Mouse (Mus musculus): Measurements from ENCODE around the gene Ceacam9.

Ceacam9 gene

DNA sequence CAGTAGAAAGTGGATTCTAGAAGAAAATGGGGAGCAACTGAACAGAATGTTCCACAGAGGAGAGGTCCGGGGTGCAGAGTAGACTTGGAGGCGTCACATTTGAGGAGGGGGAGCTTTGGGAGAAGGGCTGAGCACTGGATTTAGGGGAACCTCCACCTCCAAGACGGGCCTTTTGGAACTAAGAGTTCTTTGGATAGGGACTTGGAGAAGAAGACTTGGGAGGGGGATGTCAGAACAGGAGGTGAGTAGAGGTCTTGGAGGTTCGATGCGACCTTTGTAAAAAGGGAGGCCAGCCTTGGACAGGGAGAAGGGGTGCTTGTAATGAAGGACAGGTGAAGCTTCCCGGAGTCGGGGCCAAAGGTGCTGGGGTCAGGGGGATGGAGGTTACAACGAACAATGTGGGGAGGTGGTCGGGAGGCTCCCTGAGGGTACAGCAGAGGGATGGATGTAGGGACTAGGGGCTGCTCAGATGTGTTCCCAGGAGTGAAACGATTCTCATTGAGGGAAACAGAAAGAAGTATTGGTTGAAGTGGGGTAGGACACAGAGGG lies 17.4 kb downstream of the Ceacam9 start:
- DNase-seq (ENCODE audit: low spot score in 2 of 2), result no peak

DNA sequence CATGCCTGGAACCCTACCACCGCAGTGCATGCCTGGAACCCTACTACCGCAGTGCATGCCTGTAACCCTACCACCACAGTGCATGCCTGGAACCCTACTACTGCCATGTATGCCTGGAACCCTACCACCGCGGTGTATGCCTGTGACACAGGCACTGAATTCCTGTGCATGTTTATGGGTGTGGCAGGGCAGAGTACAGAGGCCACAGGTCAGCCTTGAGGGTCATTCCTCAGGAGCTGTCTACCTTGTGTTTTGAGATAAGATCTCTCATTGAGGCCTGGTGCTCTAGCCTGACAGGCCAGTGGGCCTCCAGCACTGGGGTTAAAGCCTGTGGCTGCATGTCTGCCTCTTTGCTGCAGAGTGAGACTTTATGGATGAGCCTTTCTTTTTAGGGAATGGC lies 23.6 kb downstream of the Ceacam9 start:
- DNase-seq (ENCODE audit: low spot score in 2 of 2), result no peak

DNA sequence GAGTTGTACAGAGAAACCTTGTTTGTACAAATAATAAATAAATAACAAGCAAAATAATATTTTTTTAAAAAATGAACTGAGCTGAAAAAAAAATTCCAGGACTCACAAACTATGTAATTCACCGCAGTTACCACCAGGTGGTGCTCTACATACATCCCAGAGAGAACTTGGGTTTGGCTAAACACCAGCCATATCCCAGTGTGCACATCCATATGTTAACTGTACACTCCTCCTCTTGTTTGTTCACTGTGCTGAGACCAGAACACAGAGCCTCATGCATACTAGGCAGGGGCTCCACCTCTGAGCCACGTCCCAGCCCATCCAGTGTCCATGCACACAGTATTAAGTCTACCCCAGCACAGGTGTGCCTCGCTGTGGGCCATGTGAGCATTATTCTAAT lies 24.4 kb downstream of the Ceacam9 start:
- DNase-seq (ENCODE audit: low spot score in 2 of 2), result no peak

DNA sequence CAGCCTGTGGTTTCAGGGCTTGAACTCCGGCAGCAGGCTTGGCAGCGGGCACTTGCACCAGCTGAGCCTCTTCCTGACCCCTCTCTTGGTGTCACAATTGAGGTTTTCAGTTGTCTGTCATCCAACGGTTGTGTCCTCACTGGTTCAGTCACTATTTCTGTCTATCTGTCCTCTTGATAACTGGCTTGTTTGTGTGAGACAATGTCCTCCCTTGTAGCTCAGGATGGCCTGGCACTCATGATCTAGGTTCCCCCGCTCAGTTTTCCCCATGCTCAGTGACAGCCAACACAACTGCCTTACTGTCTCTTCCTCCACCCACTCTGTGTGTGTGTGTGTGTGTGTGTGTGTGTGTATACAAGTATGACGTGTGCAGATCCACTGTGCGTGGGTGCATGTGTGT lies 25.9 kb downstream of the Ceacam9 start:
- DNase-seq (ENCODE audit: low spot score in 2 of 2), result no peak

DNA sequence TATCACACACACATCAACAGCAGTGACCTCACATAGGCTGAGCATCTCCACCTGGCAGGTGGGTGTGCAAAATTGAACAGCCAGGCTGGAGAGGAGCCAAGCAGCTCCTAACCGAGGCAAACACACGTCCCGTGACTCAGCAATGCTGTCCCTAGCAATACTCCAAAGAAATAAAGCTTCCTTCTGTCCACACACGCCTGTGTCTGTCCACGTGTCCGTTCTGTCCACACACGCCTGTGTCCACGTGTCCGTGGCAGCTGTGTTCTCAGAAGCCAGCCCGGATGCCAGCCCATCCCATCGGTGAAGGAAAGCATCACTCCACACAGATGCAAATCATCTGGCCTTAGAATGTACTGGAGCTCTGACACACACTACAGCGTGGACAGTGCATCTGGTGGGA lies 30.3 kb downstream of the Ceacam9 start:
- DNase-seq (ENCODE audit: low spot score in 2 of 2), result no peak

DNA sequence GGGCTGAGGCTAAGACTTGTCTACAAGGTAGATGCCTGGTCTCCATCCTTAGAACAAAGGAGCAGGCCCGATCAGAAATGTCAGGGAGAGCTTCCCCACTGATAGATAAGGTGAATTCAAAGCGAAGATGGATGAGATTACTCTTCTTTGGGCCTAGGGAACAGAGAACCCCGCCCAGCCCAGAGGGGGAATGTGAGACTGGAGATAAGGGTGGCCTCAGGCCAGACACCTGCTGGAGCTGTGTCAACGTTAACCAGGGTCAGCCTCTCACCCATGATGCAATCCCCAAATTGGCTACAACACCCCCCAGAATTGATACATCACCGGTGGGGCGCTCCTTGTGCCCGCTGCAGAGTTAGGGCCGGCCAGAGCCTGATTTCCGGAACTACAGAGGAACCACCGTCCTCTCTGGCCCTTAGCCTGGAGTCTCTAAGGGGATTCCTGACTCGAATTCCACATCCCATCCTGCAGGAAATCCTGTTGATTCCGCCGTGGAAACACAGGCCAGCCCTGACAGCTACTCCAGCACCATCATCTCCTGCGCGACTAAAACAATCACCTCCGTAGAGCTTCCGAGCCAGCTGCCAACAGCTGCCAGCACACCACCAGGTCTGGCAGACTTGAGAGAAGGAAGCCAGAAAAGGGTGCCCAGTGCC lies 33.8 kb downstream of the Ceacam9 start:
- no peak for DNase-seq (ENCODE audit: low spot score in 2 of 2)

DNA sequence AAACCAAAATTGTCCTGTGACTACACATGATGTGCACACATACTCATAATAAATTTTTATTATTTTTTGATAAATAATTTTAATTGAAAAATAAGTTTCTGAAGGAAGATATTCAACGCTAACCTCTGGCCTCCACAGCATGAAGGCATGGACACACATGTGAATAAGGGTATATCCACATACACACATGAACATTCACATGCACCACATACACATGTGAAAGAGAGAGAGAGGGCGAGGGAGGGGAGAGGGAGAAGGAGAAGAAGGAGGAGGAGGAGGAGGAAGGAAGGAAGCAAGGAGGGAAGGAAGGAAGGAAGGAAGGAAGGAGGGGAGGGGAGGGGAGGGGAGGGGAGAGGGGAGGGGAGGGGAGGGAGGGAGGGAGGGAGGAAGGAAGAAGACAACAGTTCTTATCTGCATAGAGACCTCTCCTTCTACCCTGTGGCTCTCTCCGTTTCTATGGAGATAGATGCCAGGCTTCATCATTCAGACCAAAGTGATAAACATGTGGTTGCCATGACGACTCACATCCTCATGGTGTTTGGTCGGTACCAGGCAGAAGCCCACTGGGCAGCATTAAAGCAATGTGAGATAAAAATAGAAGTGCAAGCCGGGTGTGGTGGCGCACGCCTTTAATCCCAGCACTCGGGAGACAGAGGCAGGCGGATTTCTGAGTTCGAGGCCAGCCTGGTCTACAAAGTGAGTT lies 37.3 kb downstream of the Ceacam9 start:
- no peak for DNase-seq (ENCODE audit: low spot score in 2 of 2)

DNA sequence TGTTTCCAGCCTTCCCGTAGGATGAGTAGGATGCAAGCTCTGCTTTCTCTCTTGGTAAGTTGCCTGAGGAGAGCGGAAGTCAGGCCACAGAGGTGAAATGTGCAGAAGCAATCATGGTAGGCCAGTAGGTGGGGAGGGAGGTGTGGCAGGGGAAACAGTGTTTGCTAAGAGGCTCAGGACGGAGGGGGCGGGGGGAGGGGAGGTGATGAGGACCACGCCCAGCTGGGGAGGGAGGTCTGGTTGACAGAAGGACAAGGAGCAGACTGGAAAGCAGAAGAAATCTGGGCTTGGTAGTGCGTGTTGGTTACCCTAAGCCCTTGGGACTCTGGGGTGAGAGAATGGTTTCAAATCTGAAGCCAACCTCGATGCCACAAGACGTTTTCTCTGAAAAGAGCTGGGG lies 38.6 kb downstream of the Ceacam9 start:
- no peak for DNase-seq (ENCODE audit: low spot score in 2 of 2)

DNA sequence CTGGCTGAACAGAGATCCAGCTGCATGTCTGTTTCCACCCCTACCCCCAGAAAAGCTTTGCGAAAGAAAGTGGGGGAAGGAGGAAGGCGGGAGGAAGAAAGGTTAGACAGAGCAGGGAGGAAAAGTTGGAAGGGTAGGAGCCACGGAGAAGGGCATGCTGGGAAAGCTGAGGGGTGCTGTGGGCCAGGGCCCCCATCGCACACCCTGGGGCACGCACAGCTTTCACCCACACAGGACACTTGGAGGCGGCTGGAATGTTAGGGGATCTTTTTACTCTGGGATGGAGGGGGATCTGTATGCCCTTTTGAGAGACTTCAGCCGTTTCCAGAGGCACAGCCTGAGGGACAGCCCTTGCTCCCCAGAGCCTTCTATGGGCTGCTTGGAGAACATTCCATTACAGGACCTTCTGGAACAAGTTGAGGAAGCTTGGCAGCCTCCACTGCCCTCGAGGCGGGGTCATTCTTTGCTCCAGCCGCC lies 39.3 kb downstream of the Ceacam9 start:
- peak; percentile 80 to 83 for DNase-seq (ENCODE audit: low spot score in 2 of 2)

DNA sequence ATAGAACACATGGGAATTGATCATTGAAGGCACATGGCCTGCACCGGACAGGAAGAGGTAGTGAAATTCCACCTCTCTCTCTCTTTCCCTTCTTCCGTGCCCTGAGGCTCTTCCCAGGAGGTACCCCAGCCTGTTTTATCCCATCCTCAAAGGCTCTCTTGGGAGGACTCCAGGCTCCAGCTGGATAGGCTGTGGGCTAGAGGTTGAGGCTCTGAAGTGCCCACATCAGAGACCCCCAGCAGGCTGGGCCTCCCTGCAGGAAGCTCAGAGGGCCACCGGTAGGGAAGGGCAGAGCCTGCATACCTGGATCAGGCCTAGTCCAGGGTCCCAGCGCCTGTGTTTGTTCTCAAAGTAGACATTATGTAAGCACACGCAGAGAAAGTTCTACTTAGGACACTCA lies 39.9 kb downstream of the Ceacam9 start:
- no peak for DNase-seq (ENCODE audit: low spot score in 2 of 2)

DNA sequence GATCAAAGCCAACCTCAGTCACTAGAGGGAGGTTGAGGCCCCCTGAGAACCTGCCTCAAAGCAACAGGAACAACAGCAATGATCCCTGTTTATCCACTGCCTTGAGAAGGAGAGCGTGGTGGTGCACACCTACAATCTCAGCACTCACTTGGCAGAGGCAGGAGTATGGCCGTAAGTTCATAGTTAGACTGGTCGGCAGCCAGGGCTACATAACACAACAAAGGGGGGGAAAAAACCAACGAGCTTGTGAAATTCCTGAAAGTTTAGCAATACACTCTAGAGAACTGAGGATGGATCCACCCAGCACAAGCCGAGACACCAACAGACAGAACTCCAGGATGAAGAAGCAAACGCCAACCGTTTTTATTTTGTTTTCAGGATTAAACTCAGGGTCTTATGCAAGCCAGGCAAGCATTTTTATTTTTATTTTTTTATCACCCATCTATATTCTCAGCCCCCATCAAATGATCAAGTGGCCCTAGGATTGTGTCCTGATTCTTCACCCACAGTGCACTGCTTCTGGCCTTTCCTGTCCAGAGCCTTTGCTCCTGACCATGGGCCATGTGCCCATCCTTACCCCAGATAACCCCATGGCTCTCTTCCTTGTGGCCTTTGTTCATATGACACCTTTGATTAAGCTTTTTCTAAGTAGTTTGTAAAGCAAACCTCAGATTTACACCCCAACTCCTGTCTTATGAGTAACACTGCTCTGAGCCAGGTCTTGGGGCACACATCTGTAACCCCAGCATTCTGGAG lies 41.9 kb downstream of the Ceacam9 start:
- DNase-seq (ENCODE audit: low spot score in 2 of 2), result no peak

DNA sequence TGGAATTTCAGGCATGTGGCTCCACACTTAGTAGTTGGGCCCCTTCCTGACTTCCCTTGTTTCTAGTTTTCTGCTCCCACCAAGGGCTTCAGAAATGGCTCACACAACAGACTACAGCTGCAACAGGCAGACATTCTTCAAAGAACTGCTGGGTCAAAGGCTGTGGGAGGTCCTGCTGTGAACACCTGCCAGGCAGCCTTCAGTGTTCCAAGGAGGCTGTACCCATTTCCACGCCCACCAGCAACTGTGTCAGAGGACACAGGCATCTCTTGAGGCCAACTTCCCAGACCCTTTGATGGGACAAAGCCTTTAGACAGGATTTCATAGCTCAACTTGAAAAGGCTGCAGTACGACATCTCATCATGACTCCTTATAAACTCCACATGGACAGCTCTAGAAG lies 44.7 kb downstream of the Ceacam9 start:
- no peak for DNase-seq (ENCODE audit: low spot score in 2 of 2)
